Mouse (Mus musculus): ENCODE results near the gene Nmur1. TPM values are rescaled to one million over a fixed set of nuclear protein-coding genes. Genes with fewer than 3 reads are reported as not detected.

The Nmur1 gene
- polyA plus RNA-seq, 1 experiment from 2014 or later, result not detected

- H3K4me1 ChIP-seq (ENCODE audit: control insufficient read depth, insufficient read depth, low read length), result no peaks in the 10 kb centered on the region
- H3K9me3 ChIP-seq (replicated peaks; ENCODE audit: control insufficient read depth, low read length), result no peaks in the 10 kb centered on the region
- H3K4me3 ChIP-seq (ENCODE audit: low read depth, low read length), result no peak overlapping the region
- no peak overlapping the region for H3K27ac ChIP-seq (ENCODE audit: low read depth, low read length)
- H3K27me3 ChIP-seq (ENCODE audit: control insufficient read depth, insufficient read depth, low read length), result no peaks in the 10 kb centered on the region
- H3K4me2 ChIP-seq, result no peak overlapping the region
- 76% methylated on average over 3 of the region's 3 CpGs for WGBS (ENCODE audit: insufficient replicate concordance)
- no peak overlapping the region for H3K9ac ChIP-seq (ENCODE audit: low read depth, low read length)
- H3K36me3 ChIP-seq (ENCODE audit: control insufficient read depth, insufficient read depth, low read length), result no peaks in the 10 kb centered on the region
- ATAC-seq (replicated peaks; ENCODE audit: insufficient number of reproducible peaks, low FRiP score, low TSS enrichment), result no peak
Observed at GRCm38 (mm10) chr1:86393219-86393618, 32.8 kb downstream of the Nmur1 start.

- Histone ChIP-seq H3K4me3 (ENCODE audit: low read depth, low read length) (no peak overlapping the region), H3K9ac (ENCODE audit: low read depth, low read length) (no peak overlapping the region), H3K27me3 (ENCODE audit: control insufficient read depth, insufficient read depth, low read length) (no peaks in the 10 kb centered on the region), H3K36me3 (ENCODE audit: control insufficient read depth, insufficient read depth, low read length) (no peaks in the 10 kb centered on the region), H3K4me1 (ENCODE audit: control insufficient read depth, insufficient read depth, low read length) (no peaks in the 10 kb centered on the region), H3K27ac (ENCODE audit: low read depth, low read length) (no peak overlapping the region), H3K4me2 (no peak overlapping the region), H3K9me3 (replicated peaks; ENCODE audit: control insufficient read depth, low read length) (no peaks in the 10 kb centered on the region)
- ATAC-seq (replicated peaks; ENCODE audit: insufficient number of reproducible peaks, low FRiP score, low TSS enrichment), result no peak
- 73% methylated on average over 2 of the region's 2 CpGs for WGBS (ENCODE audit: insufficient replicate concordance)
Observed at GRCm38 (mm10) chr1:86391425-86391824, 34.6 kb downstream of the Nmur1 start.

- H3K27me3 ChIP-seq (ENCODE audit: control insufficient read depth, insufficient read depth, low read length), result no peaks in the 10 kb centered on the region
- no peak overlapping the region for H3K4me2 ChIP-seq
- ATAC-seq (replicated peaks; ENCODE audit: insufficient number of reproducible peaks, low FRiP score, low TSS enrichment), result no peak
- H3K9me3 ChIP-seq (replicated peaks; ENCODE audit: control insufficient read depth, low read length), result no peaks in the 10 kb centered on the region
- H3K27ac ChIP-seq (ENCODE audit: low read depth, low read length), result no peak overlapping the region
- no peaks in the 10 kb centered on the region for H3K4me1 ChIP-seq (ENCODE audit: control insufficient read depth, insufficient read depth, low read length)
- H3K4me3 ChIP-seq (ENCODE audit: low read depth, low read length), result no peak overlapping the region
- H3K9ac ChIP-seq (ENCODE audit: low read depth, low read length), result no peak overlapping the region
- H3K36me3 ChIP-seq (ENCODE audit: control insufficient read depth, insufficient read depth, low read length), result no peaks in the 10 kb centered on the region
- WGBS (ENCODE audit: insufficient replicate concordance), result 4% methylated on average over 11 of the region's 11 CpGs
Observed at GRCm38 (mm10) chr1:86389230-86389629, 36.8 kb downstream of the Nmur1 start.

- Histone ChIP-seq H3K4me1 (ENCODE audit: control insufficient read depth, insufficient read depth, low read length) (peaks cover 19% of the 10 kb centered on the region), H3K9me3 (replicated peaks; ENCODE audit: control insufficient read depth, low read length) (no peaks in the 10 kb centered on the region), H3K27me3 (ENCODE audit: control insufficient read depth, insufficient read depth, low read length) (no peaks in the 10 kb centered on the region), H3K9ac (ENCODE audit: low read depth, low read length) (no peak overlapping the region; the same call in 1 of the 2 replicates), H3K4me3 (ENCODE audit: low read depth, low read length) (0 out of 2 replicates have a peak overlapping the region, but pooled peaks have one; percentile 16), H3K27ac (ENCODE audit: low read depth, low read length) (no peak overlapping the region), H3K4me2 (peak overlapping the region; percentile 51), H3K36me3 (ENCODE audit: control insufficient read depth, insufficient read depth, low read length) (no peaks in the 10 kb centered on the region)
- 27% methylated on average over 13 of the region's 13 CpGs for whole genome bisulfite sequencing (ENCODE audit: insufficient replicate concordance)
- ATAC-seq (replicated peaks; ENCODE audit: insufficient number of reproducible peaks, low FRiP score, low TSS enrichment), result no peak
Observed at GRCm38 (mm10) chr1:86381027-86381426, 45.0 kb downstream of the Nmur1 start.

- WGBS (ENCODE audit: insufficient replicate concordance), result 50% methylated on average over 9 of the region's 9 CpGs
- H3K9me3 ChIP-seq (replicated peaks; ENCODE audit: control insufficient read depth, low read length), result no peaks in the 10 kb centered on the region
- peaks cover 19% of the 10 kb centered on the region for H3K4me1 ChIP-seq (ENCODE audit: control insufficient read depth, insufficient read depth, low read length)
- peak overlapping the region; percentile 40 for H3K4me2 ChIP-seq
- H3K27ac ChIP-seq (ENCODE audit: low read depth, low read length), result peak overlapping the region; percentile 70
- H3K36me3 ChIP-seq (ENCODE audit: control insufficient read depth, insufficient read depth, low read length), result no peaks in the 10 kb centered on the region
- 0 out of 2 replicates have a peak, but pooled peaks have one; percentile 31 for ATAC-seq (replicated peaks; ENCODE audit: insufficient number of reproducible peaks, low FRiP score, low TSS enrichment)
- no peak overlapping the region for H3K9ac ChIP-seq (ENCODE audit: low read depth, low read length)
- no peaks in the 10 kb centered on the region for H3K27me3 ChIP-seq (ENCODE audit: control insufficient read depth, insufficient read depth, low read length)
- H3K4me3 ChIP-seq (ENCODE audit: low read depth, low read length), result no peak overlapping the region
Observed at GRCm38 (mm10) chr1:86379161-86379569, 46.9 kb downstream of the Nmur1 start.

GRCm38 (mm10) chr1:86378662-86379061 is 47.4 kb downstream of the Nmur1 start:
- Histone ChIP-seq H3K9me3 (replicated peaks; ENCODE audit: control insufficient read depth, low read length) (no peaks in the 10 kb centered on the region), H3K4me2 (peak overlapping the region; percentile 40), H3K9ac (ENCODE audit: low read depth, low read length) (no peak overlapping the region), H3K4me1 (ENCODE audit: control insufficient read depth, insufficient read depth, low read length) (peaks cover 19% of the 10 kb centered on the region), H3K4me3 (ENCODE audit: low read depth, low read length) (no peak overlapping the region), H3K27ac (ENCODE audit: low read depth, low read length) (peak overlapping the region; percentile 70; the same call in 1 of the 2 replicates), H3K36me3 (ENCODE audit: control insufficient read depth, insufficient read depth, low read length) (no peaks in the 10 kb centered on the region), H3K27me3 (ENCODE audit: control insufficient read depth, insufficient read depth, low read length) (no peaks in the 10 kb centered on the region)
- 45% methylated on average over 6 of the region's 6 CpGs for WGBS (ENCODE audit: insufficient replicate concordance)
- ATAC-seq (replicated peaks; ENCODE audit: insufficient number of reproducible peaks, low FRiP score, low TSS enrichment), result no peak

- H3K4me2 ChIP-seq, result no peak overlapping the region
- no peak overlapping the region for H3K27ac ChIP-seq (ENCODE audit: low read depth, low read length)
- no peak for ATAC-seq (replicated peaks; ENCODE audit: insufficient number of reproducible peaks, low FRiP score, low TSS enrichment)
- H3K4me3 ChIP-seq (ENCODE audit: low read depth, low read length), result no peak overlapping the region
- H3K4me1 ChIP-seq (ENCODE audit: control insufficient read depth, insufficient read depth, low read length), result peaks cover 19% of the 10 kb centered on the region
- H3K9me3 ChIP-seq (replicated peaks; ENCODE audit: control insufficient read depth, low read length), result no peaks in the 10 kb centered on the region
- WGBS (ENCODE audit: insufficient replicate concordance), result 79% methylated on average over 5 of the region's 5 CpGs
- no peaks in the 10 kb centered on the region for H3K36me3 ChIP-seq (ENCODE audit: control insufficient read depth, insufficient read depth, low read length)
- H3K27me3 ChIP-seq (ENCODE audit: control insufficient read depth, insufficient read depth, low read length), result no peaks in the 10 kb centered on the region
- no peak overlapping the region for H3K9ac ChIP-seq (ENCODE audit: low read depth, low read length)
Observed at GRCm38 (mm10) chr1:86376354-86376753, 49.7 kb downstream of the Nmur1 start.

GRCm38 (mm10) chr1:86371997-86372396 is 54.0 kb downstream of the Nmur1 start:
- Histone ChIP-seq H3K4me3 (ENCODE audit: low read depth, low read length) (no peak overlapping the region), H3K27ac (ENCODE audit: low read depth, low read length) (no peak overlapping the region), H3K9me3 (replicated peaks; ENCODE audit: control insufficient read depth, low read length) (no peaks in the 10 kb centered on the region), H3K9ac (ENCODE audit: low read depth, low read length) (no peak overlapping the region), H3K4me1 (ENCODE audit: control insufficient read depth, insufficient read depth, low read length) (no peaks in the 10 kb centered on the region), H3K36me3 (ENCODE audit: control insufficient read depth, insufficient read depth, low read length) (no peaks in the 10 kb centered on the region), H3K27me3 (ENCODE audit: control insufficient read depth, insufficient read depth, low read length) (no peaks in the 10 kb centered on the region), H3K4me2 (no peak overlapping the region)
- no peak for ATAC-seq (replicated peaks; ENCODE audit: insufficient number of reproducible peaks, low FRiP score, low TSS enrichment)
- 48% methylated on average over 10 of the region's 10 CpGs for WGBS (ENCODE audit: insufficient replicate concordance)

- no peak for ATAC-seq (replicated peaks; ENCODE audit: insufficient number of reproducible peaks, low FRiP score, low TSS enrichment)
- H3K9ac ChIP-seq (ENCODE audit: low read depth, low read length), result no peak overlapping the region
- no peak overlapping the region for H3K4me3 ChIP-seq (ENCODE audit: low read depth, low read length)
- H3K27me3 ChIP-seq (ENCODE audit: control insufficient read depth, insufficient read depth, low read length), result no peaks in the 10 kb centered on the region
- H3K4me2 ChIP-seq, result no peak overlapping the region
- no peaks in the 10 kb centered on the region for H3K4me1 ChIP-seq (ENCODE audit: control insufficient read depth, insufficient read depth, low read length)
- no peaks in the 10 kb centered on the region for H3K36me3 ChIP-seq (ENCODE audit: control insufficient read depth, insufficient read depth, low read length)
- H3K9me3 ChIP-seq (replicated peaks; ENCODE audit: control insufficient read depth, low read length), result no peaks in the 10 kb centered on the region
- WGBS (ENCODE audit: insufficient replicate concordance), result 66% methylated on average over 4 of the region's 4 CpGs
- H3K27ac ChIP-seq (ENCODE audit: low read depth, low read length), result no peak overlapping the region
Observed at GRCm38 (mm10) chr1:86368086-86368485, 57.9 kb downstream of the Nmur1 start.

Data from heart, embryonic 11.5 days (tissue).